Mouse (Mus musculus) spleen, adult 2 months (tissue): ENCODE data around the gene Gcdh.

Experiments used
- CTCF ChIP-seq: fragments of 200-500 bp; IDR thresholded peaks from 2 replicates; pipeline ENCODE4 v1.5.1; 2011; ENCODE audit warnings: mild to moderate bottlenecking, inconsistent platforms; ENCODE audit not compliant: insufficient read depth, insufficient read length, insufficient replicate concordance; ENCODE audit errors: extremely low read depth
- POLR2A ChIP-seq: fragments of 200-500 bp; IDR thresholded peaks from 2 replicates; pipeline ENCODE4 v1.6.1; 2011; ENCODE audit warnings: low read depth, low read length, inconsistent platforms

- TF ChIP-seq CTCF (no peak), POLR2A (no peak)
These were observed 16.2 kb upstream of the Gcdh start for GRCm38 (mm10) chr8:84909949-84910348.
